Mouse (Mus musculus) thymus, adult 18-20 months (tissue): Measurements from ENCODE around the gene Mtch1.
"Not testable (repeated sequence)": the region's sequence is repeated elsewhere in the genome, so short reads cannot be mapped to it uniquely, and the experiment has no call there.

Experiments used
- DNase-seq, 2 experiments: peaks; one replicate each; pipeline ENCODE4 v3.0.0; 2022; ENCODE audit warnings: mixed read lengths in 2 of 2

Gene Mtch1

GRCm38 (mm10) chr17:29347645-29348256, at the start of gene Mtch1:
TSS of gene Mtch1 (minus strand) at chr17:29347934.
- DNase-seq, result peak; percentile 97 to 98

DNA sequence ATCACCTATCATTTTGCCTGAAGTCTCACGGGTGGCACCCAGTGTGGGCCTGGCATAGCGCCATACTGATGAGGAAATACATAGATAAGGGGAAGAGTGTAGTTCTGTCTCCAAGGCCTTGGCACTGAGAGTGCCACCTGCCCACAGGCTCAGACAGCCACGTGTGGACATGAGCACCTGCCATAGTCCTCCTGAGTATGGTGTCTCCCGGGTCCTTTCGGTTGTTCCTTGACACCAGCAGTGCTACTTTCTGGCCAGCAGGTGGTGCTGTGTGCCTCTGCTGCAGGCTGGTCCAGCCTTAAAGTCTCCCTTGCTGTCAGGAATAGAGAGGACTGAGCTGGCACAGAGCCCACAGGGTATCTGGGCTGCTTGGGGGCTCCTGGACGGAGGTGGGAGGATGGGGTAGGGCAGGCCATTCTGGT, 49.1 kb upstream of the Mtch1 start:
- peak; percentile 61 to 68 for DNase-seq

- DNase-seq, result no peak
These were observed 48.5 kb upstream of the Mtch1 start for GRCm38 (mm10) chr17:29396056-29396799.

GRCm38 (mm10) chr17:29395381-29395780, 47.6 kb upstream of the Mtch1 start:
- peak; percentile 37 to 60 for DNase-seq

- not testable (repeated sequence) for DNase-seq
These were observed 47.0 kb upstream of the Mtch1 start for GRCm38 (mm10) chr17:29394761-29395160.

DNA sequence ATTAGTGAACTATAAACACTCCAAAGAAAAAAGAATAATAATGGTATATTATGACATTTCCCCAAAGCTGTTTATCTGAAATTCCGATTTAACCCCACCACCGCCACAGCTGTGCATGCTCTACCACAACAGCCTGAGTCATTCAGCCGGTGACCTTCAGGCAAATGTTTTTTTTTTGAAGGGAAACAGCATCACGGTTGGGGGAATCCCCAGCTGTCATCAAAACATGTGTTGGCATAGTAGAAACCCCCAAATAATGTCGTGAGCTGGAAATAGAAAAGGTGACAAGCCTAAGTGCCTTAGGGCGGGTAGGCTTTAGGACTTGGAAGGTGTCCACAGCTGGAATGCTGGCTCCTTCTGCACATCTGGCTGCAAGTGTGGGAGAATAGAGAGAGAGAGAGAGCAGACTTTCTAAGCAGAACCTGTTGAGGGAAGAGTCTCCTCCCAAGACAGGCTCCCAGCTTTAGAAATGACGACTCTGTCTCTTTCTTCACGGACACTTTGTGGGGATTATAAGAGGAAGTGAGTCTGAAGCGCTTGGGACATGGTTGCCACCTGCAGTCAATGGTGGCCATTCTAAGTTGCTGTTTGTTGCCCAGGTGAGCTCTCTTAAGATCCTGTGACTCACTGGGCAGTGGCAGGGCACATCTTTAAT, 46.5 kb upstream of the Mtch1 start:
- peak in 1 of 2 experiments; percentile 55 for DNase-seq

- DNase-seq, result peak in 1 of 2 experiments; percentile 58
These were observed 45.8 kb upstream of the Mtch1 start for GRCm38 (mm10) chr17:29393335-29394089.

DNA sequence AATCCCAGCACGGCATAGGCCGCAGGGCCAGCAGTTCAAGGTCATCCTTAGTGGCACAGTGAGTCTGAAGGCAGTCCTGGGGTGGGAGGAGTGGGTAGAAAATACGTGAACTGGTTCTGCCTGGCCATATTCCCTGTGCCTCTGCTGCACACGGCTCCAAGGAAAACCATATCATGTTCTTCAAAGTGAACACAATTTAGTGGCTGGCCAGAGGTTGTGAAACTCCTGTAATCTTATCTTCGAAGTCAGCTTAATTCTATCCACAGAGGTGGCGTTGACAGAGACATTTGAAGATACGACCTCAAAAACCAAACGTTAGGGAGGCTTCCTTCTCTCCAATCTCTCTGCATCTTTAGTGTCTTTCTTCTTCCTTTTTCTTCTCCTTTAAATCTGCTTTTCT, 43.5 kb upstream of the Mtch1 start:
- DNase-seq, result no peak

DNA sequence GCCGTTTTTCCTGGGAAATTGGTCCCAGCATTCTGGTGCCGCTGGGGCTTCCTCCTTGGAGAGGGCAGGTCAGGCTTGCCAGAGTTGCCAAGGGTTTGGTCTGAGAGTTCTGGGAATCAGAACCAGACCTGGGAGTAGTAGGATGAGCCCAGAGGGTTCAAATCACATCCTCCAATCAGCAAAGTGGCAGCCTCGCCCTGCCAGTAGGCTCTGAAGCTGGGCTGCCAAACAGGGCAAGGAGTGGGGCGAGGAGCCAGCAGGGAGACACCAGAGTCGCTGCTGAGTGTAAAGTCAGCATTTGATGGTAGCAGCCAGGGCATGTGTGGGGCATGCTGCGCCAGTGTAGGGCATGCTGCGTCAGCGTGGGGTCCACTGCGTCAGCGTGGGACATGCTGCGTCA, 41.2 kb upstream of the Mtch1 start:
- no peak for DNase-seq

GRCm38 (mm10) chr17:29385746-29386145, 38.0 kb upstream of the Mtch1 start:
- DNase-seq, result no peak

DNA sequence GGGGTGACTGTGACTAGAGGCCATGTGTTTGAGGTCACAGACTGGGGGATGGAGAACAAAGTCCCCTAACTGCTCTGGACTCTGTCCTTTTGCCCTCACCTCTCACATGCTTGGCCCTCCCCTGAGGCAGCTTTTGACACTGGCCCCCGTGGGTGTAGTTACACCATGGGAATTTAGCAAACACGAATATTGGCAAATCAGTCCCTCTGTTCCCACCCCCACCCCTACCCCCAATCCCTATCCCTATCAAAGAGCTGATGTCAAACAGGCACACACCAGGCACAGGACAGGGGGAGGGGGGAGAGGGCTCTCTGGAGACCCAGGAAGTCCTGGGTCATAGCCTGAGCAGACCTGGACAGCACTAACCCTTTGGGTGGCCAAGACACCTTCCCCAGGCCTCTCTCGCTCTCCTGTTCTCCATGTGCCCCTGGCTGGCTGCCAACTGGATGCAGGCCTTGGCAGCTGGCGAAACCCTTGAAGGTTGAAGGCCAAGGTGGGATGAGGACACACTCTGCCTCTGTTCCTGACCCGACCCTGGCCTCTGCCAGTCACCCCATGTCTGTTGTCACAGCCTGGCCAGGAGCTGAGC, 37.2 kb upstream of the Mtch1 start:
- no peak for DNase-seq

DNA sequence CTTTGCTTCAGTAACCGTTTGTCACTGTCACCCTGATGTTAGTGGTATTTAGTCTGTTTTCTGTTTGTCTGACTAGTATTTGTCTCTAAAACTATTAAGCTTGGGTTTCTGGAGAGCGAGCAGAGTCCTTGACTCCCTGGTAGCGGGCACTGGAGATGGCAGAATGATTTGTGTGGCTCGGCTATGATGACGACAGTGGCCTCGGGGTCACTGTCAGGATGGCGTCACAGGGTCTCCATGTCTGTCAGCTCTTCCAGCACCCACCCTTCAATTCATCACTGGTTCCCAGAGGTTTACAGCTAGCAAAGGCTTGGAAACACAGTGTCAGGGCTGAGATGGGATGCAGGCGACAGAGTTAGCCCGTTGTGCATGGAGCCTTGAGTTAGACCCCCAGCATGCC, 36.2 kb upstream of the Mtch1 start:
- DNase-seq, result no peak

- DNase-seq, result no peak
These were observed 34.7 kb upstream of the Mtch1 start for GRCm38 (mm10) chr17:29382417-29382816.

- DNase-seq, result no peak
These were observed 33.7 kb upstream of the Mtch1 start for GRCm38 (mm10) chr17:29381472-29381871.

DNA sequence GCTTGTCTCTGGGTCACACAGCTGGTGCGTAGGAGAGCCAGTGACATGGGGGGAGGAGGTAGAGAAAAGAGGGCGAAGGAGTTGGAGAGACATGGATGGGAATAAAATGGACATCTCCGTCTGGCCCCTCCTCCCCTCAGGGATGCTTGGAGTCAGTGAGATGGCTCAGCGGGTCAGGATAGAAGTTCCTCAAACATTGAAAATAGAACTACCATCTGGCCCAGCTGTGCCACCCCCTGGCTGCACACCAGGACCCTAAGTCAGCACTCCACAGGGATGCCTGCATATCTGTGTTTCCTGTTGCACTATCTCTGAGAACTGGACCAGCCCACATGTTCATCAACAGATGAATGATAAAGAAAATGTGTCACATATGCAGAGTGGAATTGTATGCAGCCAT, 32.5 kb upstream of the Mtch1 start:
- no peak for DNase-seq

DNA sequence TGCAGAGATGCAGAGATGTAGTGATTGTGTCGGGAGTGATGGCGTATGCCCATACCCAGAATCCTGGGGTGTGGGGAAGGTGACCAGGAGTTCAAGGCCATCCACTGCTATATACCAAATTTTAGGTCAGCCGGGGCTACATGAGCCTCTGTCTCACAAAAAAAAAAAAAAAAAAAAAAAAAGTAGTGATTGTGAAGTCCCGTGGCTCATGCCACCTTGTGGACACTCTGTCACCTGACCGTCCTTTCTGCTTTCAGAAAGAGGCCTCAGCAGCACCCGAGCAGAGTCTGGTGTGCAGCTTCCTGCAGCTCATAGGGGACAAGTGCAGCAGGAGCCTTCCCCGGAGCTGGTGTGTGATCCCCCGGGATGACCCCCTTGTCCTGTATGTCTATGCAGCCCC, 30.3 kb upstream of the Mtch1 start:
- no peak for DNase-seq

GRCm38 (mm10) chr17:29375871-29376270, 28.1 kb upstream of the Mtch1 start:
- DNase-seq, result no peak

GRCm38 (mm10) chr17:29370984-29371723, 23.4 kb upstream of the Mtch1 start:
- peak; percentile 77 to 78 for DNase-seq

GRCm38 (mm10) chr17:29368726-29369125, 21.0 kb upstream of the Mtch1 start:
- DNase-seq, result no peak

GRCm38 (mm10) chr17:29365105-29365621, 17.4 kb upstream of the Mtch1 start:
- DNase-seq, result peak in 1 of 2 experiments; percentile 35

DNA sequence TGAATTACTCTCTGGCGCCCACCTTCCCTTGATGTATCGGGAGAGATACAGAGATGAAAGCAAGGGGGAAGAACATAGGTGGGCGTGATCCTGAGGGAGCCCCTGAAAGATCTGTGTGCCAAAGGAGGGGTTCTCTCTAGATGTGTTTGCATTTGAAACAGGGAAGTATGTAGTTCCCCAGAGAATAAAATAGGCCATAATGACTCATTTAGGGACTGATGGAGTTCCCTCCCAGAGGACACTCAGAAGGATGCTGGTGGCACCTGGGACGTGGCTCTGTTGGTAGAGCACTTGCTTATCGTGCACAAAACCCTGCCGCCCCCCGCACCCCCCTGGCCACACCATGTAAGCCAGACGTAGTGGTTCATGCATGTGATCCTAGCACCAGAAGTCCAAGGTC, 15.4 kb upstream of the Mtch1 start:
- DNase-seq, result no peak
